Mouse (Mus musculus): ENCODE results near the gene Snca. TPM values are rescaled to one million over a fixed set of nuclear protein-coding genes. Genes with fewer than 3 reads are reported as not detected.
A peak's percentile ranks its signal among the peaks of the same experiment; 100 is the strongest.

The Snca gene
- polyA plus RNA-seq (2015; fragmentation: Nextera tagmentation; extraction: Ambion mirVana), result 68.4 and 87.2 TPM in 2 replicates

- H3K4me2 ChIP-seq (replicated peaks), result peak within 1 kb of the TSS; percentile 75
- peak within 1 kb of the TSS; percentile 66 for H3K9ac ChIP-seq (replicated peaks)
- H3K27me3 ChIP-seq, result no peaks in the 10 kb centered on the region; the same call in 1 of the 2 replicates
- H3K4me3 ChIP-seq (replicated peaks), result peak within 1 kb of the TSS; percentile 58
- 1% methylated on average over 14 of the region's 14 CpGs for WGBS
- H3K9me3 ChIP-seq, result no peaks in the 10 kb centered on the region
- no peaks in the 10 kb centered on the region for H3K36me3 ChIP-seq
- ATAC-seq, result peak; percentile 18
- H3K27ac ChIP-seq, result peak within 1 kb of the TSS; percentile 81
- H3K4me1 ChIP-seq (replicated peaks), result peaks cover 17% of the 10 kb centered on the region
Measured at GRCm38 (mm10) chr6:60829282-60829891, at the start of gene Snca. Snca (minus strand) TSS chr6:60829855.

DNA sequence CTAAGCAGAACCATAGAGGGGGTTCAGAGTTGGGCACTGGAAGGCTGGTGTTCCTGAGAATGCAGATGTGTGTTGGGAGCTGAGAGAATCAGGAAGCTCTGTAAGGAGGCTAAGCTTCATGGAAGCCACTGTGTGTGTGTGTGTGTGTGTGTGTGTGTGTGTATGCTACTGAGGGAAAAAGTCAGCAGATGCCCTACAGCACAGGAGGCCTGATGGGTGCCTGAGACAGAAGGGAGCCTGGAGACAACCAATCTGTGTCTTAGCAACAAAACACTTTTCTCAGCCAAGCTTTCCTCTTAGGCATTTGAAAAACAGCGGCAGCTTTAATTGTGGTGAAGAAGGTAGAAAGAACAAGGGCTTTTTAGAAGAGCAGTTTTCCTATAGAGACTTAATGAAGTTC is 40.5 kb upstream of the Snca start:
- 60% methylated on average over 1 of the region's 1 CpGs for WGBS
- H3K36me3 ChIP-seq, result no peaks in the 10 kb centered on the region

GRCm38 (mm10) chr6:60856599-60856998 is 26.9 kb upstream of the Snca start:
- H3K9me3 ChIP-seq, result no peaks in the 10 kb centered on the region
- H3K27ac ChIP-seq, result no peak overlapping the region
- H3K9ac ChIP-seq (replicated peaks), result no peak overlapping the region
- H3K4me3 ChIP-seq (replicated peaks), result no peak overlapping the region
- no peaks in the 10 kb centered on the region for H3K27me3 ChIP-seq
- 80% methylated on average over 2 of the region's 2 CpGs for WGBS
- no peak overlapping the region for H3K4me2 ChIP-seq (replicated peaks)
- ATAC-seq, result no peak
- H3K4me1 ChIP-seq (replicated peaks), result no peaks in the 10 kb centered on the region
- no peaks in the 10 kb centered on the region for H3K36me3 ChIP-seq

More for the DNA sequence above, 40.5 kb upstream of the Snca start:
- Histone ChIP-seq H3K27me3 (no peaks in the 10 kb centered on the region), H3K9ac (replicated peaks) (no peak overlapping the region), H3K4me2 (replicated peaks) (no peak overlapping the region), H3K9me3 (no peaks in the 10 kb centered on the region), H3K4me3 (replicated peaks) (no peak overlapping the region), H3K27ac (no peak overlapping the region), H3K4me1 (replicated peaks) (no peaks in the 10 kb centered on the region)
- no peak for ATAC-seq

DNA sequence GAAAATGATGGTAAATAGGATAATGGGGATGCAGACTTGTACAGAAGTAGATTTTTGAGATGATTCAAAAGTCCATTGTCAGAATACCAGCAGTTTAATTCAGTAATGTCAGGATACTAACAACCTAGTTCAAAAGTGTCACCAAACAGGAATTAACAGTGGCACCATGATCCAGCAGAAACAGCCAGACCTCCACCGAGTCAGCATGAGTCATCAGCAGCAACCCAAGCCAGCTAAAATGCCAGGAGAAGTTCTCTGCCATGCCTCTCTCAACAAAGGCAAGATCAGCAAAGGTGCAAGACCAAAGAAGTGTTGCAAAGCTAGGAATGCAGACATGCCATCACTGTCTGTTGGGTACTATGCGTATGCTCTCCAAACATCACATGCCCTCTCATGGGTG is 22.0 kb upstream of the Snca start:
- no peaks in the 10 kb centered on the region for H3K4me1 ChIP-seq (replicated peaks)
- WGBS, result 95% methylated on average over 2 of the region's 2 CpGs
- no peaks in the 10 kb centered on the region for H3K9me3 ChIP-seq
- no peaks in the 10 kb centered on the region for H3K27me3 ChIP-seq
- ATAC-seq, result no peak
- H3K4me3 ChIP-seq (replicated peaks), result no peak overlapping the region
- no peak overlapping the region for H3K9ac ChIP-seq (replicated peaks)
- no peaks in the 10 kb centered on the region for H3K36me3 ChIP-seq
- H3K4me2 ChIP-seq (replicated peaks), result no peak overlapping the region
- H3K27ac ChIP-seq, result no peak overlapping the region

- peak; percentile 94 for ATAC-seq
- H3K9ac ChIP-seq (replicated peaks), result peak overlapping the region; percentile 66
- no peaks in the 10 kb centered on the region; the same call in 1 of the 2 replicates for H3K27me3 ChIP-seq
- under 1% methylated on average over 35 of the region's 35 CpGs for WGBS
- H3K27ac ChIP-seq, result peak overlapping the region; percentile 81
- H3K4me2 ChIP-seq (replicated peaks), result peak overlapping the region; percentile 75
- no peaks in the 10 kb centered on the region for H3K36me3 ChIP-seq
- H3K9me3 ChIP-seq, result no peaks in the 10 kb centered on the region
- H3K4me1 ChIP-seq (replicated peaks), result peaks cover 17% of the 10 kb centered on the region
- peak overlapping the region; percentile 58 for H3K4me3 ChIP-seq (replicated peaks)
Measured at GRCm38 (mm10) chr6:60828429-60829264, 1.0 kb downstream of the Snca start.

DNA sequence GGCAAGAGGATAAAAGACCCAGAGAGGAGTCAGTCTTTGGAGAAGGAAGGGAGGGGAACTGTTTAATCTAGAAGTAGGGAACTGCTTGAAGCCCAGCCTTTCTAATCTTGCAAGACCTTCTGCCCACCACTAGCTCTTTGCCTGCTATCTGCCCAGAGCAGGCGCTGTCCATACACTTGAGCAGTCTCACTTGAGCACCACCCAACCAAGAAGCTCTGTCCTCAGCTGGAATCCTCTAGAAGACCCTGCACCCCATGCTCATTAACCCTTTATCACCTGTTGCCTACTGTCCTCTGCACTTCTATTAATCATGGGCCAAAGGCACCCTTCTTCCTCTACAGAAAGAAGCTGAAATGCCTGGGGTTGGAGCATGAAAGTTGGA is 1.6 kb downstream of the Snca start:
- 67% methylated on average over 1 of the region's 1 CpGs for WGBS

GRCm38 (mm10) chr6:60827290-60827689 is 2.4 kb downstream of the Snca start:
- Histone ChIP-seq H3K9ac (replicated peaks) (no peak overlapping the region), H3K4me2 (replicated peaks) (peak overlapping the region; percentile 75), H3K27ac (no peak overlapping the region), H3K4me1 (replicated peaks) (peaks cover 17% of the 10 kb centered on the region), H3K9me3 (no peaks in the 10 kb centered on the region), H3K36me3 (no peaks in the 10 kb centered on the region), H3K27me3 (no peaks in the 10 kb centered on the region; the same call in 1 of the 2 replicates), H3K4me3 (replicated peaks) (no peak overlapping the region)
- no peak for ATAC-seq
- 43% methylated on average over 1 of the region's 1 CpGs for WGBS

More for the DNA sequence above, 1.6 kb downstream of the Snca start:
- H3K36me3 ChIP-seq, result no peaks in the 10 kb centered on the region
- H3K4me2 ChIP-seq (replicated peaks), result peak overlapping the region; percentile 75
- H3K27ac ChIP-seq, result peak overlapping the region; percentile 81; the same call in 1 of the 2 replicates
- peak overlapping the region; percentile 58 for H3K4me3 ChIP-seq (replicated peaks)
- peak overlapping the region; percentile 66 for H3K9ac ChIP-seq (replicated peaks)
- no peaks in the 10 kb centered on the region for H3K9me3 ChIP-seq
- no peak; the same call in 1 of the 2 replicates for ATAC-seq
- peaks cover 17% of the 10 kb centered on the region for H3K4me1 ChIP-seq (replicated peaks)
- no peaks in the 10 kb centered on the region; the same call in 1 of the 2 replicates for H3K27me3 ChIP-seq

- Histone ChIP-seq H3K27me3 (no peaks in the 10 kb centered on the region), H3K4me1 (replicated peaks) (no peaks in the 10 kb centered on the region), H3K4me3 (replicated peaks) (no peak overlapping the region), H3K36me3 (no peaks in the 10 kb centered on the region), H3K9me3 (no peaks in the 10 kb centered on the region), H3K9ac (replicated peaks) (no peak overlapping the region), H3K4me2 (replicated peaks) (no peak overlapping the region), H3K27ac (no peak overlapping the region)
- no peak for ATAC-seq
- WGBS, result 91% methylated on average over 1 of the region's 1 CpGs
Measured at GRCm38 (mm10) chr6:60819272-60819671, 10.4 kb downstream of the Snca start.

DNA sequence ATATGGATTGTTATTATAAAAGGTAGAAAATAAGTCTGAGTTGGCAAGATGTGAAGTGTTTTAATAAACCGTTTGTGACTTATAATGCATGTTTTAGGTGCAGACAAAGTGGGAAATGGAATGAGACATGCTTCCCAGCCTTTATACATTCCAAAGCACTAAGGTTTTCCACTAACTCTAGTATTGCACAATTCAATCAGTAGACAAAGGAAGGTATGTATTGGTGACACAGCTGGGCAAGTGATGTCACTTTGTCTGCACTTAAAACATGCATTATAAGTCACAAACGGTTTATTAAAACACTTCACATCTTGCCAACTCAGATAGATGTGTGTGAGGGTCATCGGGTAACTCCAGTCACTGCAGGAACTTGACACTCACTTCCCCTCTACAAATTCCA is 16.1 kb downstream of the Snca start:
- H3K27ac ChIP-seq, result no peak overlapping the region
- H3K9me3 ChIP-seq, result no peaks in the 10 kb centered on the region
- no peak for ATAC-seq
- H3K4me2 ChIP-seq (replicated peaks), result no peak overlapping the region
- H3K4me1 ChIP-seq (replicated peaks), result no peaks in the 10 kb centered on the region
- no peak overlapping the region for H3K9ac ChIP-seq (replicated peaks)
- no peak overlapping the region for H3K4me3 ChIP-seq (replicated peaks)
- H3K27me3 ChIP-seq, result no peaks in the 10 kb centered on the region
- no peaks in the 10 kb centered on the region for H3K36me3 ChIP-seq
- 84% methylated on average over 3 of the region's 3 CpGs for WGBS

- Histone ChIP-seq H3K36me3 (no peaks in the 10 kb centered on the region), H3K4me3 (replicated peaks) (no peak overlapping the region), H3K27ac (no peak overlapping the region), H3K27me3 (no peaks in the 10 kb centered on the region), H3K9ac (replicated peaks) (no peak overlapping the region), H3K4me2 (replicated peaks) (no peak overlapping the region), H3K4me1 (replicated peaks) (no peaks in the 10 kb centered on the region), H3K9me3 (no peaks in the 10 kb centered on the region)
- ATAC-seq, result no peak
- 94% methylated on average over 1 of the region's 1 CpGs for WGBS
Measured at GRCm38 (mm10) chr6:60798266-60798665, 31.4 kb downstream of the Snca start.

GRCm38 (mm10) chr6:60793659-60794365 is 35.8 kb downstream of the Snca start:
- WGBS, result 90% methylated on average over 3 of the region's 3 CpGs
- Histone ChIP-seq H3K4me2 (replicated peaks) (no peak overlapping the region), H3K36me3 (no peaks in the 10 kb centered on the region), H3K9ac (replicated peaks) (no peak overlapping the region), H3K4me1 (replicated peaks) (no peaks in the 10 kb centered on the region), H3K27me3 (no peaks in the 10 kb centered on the region), H3K9me3 (no peaks in the 10 kb centered on the region), H3K4me3 (replicated peaks) (no peak overlapping the region), H3K27ac (no peak overlapping the region)
- ATAC-seq, result no peak

- Histone ChIP-seq H3K9me3 (no peaks in the 10 kb centered on the region), H3K36me3 (no peaks in the 10 kb centered on the region), H3K4me1 (replicated peaks) (no peaks in the 10 kb centered on the region), H3K4me2 (replicated peaks) (no peak overlapping the region), H3K27me3 (no peaks in the 10 kb centered on the region), H3K4me3 (replicated peaks) (no peak overlapping the region), H3K9ac (replicated peaks) (no peak overlapping the region), H3K27ac (no peak overlapping the region)
- WGBS, result 80% methylated on average over 1 of the region's 1 CpGs
- ATAC-seq, result no peak
Measured at GRCm38 (mm10) chr6:60786955-60787354, 42.7 kb downstream of the Snca start.

Measured in midbrain, embryonic 13.5 days (tissue).